Mouse (Mus musculus) inflammation-experienced regulatory T-cells, adult 6 months (primary cell): ENCODE measurements around the gene Tmem209. TPM values are rescaled to one million over a fixed set of nuclear protein-coding genes. Genes with fewer than 3 reads are reported as not detected.

Experiments used
- ATAC-seq: one replicate; pipeline ENCODE4 v1.8.0; 2017
- polyA plus RNA-seq, 3 experiments: library from polyadenylated mRNA; unstranded; fragments of 100-300 nt; shearing (Covaris generic); gene quantifications; one replicate each; pipeline ENCODE4 v1.2.1; 2017

Gene Tmem209
- polyA plus RNA-seq, 3 experiments from 2014 or later, result 56.2 to 68.8 (median 61.0) TPM

DNA sequence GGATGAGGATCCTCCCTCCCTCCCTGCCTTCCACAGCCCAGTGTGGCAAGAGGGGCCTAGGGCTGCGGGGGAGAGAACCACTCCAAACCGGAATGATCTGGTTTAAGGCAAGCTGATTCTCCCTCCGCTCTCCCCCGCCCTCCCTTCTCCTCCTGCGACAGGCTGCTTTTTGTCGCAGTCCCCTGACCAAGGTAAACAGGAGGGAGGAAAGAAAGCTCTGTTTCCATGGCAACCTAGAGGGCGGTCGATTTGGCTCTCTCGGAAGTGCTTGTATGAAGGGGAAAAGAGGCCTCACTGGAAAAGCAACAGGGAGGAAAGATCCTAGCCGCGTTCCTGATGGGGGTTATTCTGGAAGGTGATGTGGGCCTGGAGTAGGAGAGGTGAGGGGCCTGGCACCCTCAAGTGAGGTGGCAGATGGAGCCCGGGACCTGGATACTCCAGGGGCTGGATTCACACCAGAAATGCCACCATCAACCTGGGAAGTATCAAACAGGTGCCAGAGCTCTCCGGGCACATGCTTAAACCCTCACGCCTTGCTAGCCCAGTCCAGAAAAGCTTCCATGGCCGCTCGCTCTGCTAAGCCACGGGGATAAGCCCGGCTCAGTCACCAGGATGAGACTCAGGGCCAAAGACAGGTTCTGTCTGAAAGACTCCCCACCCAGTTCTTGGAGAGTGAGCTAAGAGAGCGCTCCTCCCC, 48.7 kb downstream of the Tmem209 start:
- no peak for ATAC-seq

DNA sequence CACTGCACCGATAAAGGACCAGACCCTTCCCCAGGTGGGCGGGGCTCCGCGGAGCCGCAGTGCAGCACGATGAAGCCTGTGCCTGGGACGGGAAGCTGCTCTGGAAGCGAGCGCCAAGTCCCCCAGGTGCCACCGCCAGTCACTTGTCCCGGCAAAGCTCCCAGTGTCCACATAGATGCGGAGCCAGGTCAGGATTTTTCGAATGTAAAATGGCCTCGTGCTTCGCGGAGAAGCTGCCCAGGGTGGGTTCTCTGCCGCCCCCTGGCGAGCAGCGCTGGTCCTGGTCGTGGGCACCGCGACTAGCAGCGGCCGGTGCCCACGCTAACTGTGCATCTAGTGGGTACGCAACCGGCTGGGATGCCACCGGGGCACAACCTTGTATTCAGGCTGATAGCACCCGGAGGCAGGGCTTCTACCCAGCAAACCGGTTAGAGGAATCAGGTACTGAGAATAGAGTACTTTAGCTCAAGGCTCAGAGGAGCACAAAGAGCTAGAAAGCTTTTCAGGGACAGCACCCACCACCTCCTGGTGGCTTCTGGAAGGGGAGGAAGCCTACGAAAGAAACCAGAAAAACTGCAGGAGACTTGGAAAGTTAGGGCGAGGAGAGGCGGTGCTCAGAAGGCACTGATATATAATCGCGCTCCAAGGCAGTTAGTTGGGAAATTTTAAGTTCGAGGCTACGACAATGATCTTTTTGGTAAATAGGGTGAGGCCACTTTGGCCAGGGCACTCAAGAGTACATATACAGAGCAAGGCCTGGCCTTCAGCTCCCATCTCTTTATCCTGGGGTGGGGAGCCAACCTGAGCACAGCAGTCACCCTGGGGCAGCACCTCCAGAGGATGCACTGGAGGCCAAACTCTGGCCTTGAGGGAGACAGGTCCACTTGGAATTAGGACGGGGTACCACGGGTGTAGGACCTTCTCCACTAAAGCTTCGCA, 49.5 kb downstream of the Tmem209 start:
- ATAC-seq, result peak; percentile 90

DNA sequence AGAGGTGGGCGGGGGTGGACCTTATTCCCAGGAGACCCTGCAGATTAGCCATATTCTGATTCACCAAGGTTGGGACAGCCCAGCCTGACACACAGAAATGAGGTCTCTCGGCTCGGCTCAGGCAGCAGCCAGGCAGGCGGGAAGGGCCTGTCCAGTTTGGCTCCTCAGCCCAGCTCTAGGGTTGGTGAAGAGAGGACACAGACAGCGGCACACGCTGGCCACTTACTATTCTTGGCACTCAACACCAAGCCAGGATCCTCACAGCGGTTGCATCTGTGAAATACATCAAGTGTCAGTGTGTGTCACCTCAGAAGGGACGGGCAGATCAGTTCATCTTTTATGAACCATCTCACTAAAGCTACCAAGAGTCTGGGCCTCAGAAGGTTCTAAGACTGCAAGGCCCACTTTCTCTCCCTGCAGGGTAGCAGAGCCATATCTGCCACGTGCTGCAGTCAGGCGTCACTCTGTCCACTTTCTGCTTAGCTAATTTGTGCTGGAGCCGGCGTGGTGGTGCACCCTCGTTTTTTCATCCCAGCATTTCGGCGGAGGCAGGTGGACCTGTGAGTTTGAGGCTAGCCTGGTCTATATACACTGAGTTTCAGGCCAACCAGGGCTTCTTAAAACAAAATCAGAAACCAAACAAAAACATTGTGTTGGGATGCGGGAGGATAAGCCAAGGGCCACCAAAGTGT, 50.4 kb downstream of the Tmem209 start:
- ATAC-seq, result peak; percentile 16

DNA sequence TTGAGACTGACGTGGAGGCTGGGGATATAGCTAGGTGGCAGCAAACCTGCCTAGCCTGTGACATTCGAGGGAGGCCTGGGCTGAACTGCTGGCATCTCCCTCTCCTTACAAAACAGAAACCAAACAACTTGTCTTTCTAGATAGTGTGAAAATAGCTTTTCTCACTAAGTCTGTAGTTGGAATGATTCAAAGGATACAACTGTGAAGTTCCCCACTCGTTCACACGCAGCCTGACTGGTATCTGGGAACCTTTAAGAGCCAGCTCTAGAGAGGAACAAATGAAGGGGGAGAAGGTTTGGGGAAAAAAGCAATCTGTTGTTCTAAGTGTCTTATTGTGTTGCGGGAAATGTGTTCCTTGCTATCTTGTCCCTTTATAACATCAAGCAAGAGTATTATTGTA, 51.0 kb downstream of the Tmem209 start:
- no peak for ATAC-seq

DNA sequence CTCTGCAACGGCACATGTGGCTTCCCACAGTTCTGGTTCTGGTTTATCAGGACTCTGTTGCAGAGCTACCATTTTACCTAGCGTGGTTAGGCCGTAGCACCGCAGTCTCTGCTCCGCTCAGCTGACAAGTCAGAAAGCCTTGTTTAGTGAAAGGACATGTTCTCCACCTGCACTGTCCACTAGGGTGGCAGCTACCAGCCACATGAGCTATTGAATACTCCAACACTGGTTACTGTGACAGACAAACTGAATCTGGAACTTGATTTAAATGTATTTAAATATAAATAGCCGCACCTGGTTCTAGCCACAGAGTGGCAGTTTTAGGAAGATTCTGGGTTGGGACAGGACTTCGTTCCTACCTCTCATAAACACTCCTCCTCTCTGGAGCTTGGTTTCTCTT, 52.6 kb downstream of the Tmem209 start:
- ATAC-seq, result no peak

DNA sequence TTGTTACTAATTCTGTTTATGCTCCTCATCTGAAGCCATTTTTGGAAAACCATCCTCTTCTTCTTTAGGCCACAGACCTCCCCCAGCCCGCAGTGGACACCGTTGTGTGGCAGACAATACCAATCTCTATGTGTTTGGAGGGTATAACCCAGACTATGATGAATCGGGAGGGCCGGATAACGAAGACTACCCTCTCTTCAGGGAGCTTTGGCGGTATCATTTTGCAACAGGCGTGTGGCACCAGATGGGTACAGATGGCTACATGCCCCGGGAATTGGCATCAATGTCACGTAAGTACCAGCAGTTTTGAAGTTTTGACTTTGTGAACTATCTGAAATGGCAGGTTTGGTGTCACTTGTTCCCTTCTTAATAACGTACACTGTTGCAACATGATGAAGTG, 70.0 kb downstream of the Tmem209 start:
- no peak for ATAC-seq

DNA sequence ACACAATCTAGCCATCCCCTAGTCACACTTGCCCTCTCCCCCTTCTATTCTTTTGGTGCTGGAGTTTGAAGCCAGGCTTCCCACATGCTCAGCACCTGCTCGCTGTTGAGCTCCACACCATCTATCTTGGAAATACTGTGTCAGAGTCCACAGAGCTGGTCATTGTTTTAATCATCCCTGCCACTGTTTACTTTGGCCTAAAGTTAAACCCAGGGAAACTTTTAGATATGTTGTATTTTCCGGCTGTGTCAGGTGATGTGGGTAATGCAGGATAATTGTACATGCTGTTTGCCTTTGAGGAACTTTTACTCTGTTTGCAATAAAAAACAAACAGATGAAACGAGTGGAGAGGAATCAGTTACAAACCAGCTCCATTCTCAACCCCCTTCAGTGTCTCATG, 72.5 kb downstream of the Tmem209 start:
- no peak for ATAC-seq

DNA sequence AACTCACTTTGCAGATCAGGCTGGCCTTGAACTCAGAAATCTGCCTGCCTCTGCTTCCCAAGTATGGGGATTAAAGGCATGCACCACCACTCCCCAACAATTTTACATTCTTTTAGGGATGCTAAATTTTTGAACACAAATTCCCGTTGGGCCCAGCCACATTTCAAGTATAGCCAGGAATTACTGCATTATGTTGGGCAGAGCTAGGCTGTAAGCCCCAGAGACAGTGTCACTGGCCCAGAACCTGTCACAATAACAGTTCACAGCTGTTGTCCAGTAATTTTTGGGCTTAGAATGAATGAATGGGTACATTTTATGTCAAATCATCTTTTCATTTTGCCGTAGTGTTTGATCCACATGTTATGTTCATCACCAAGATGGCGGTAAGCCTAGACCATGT, 73.1 kb downstream of the Tmem209 start:
- ATAC-seq, result no peak

DNA sequence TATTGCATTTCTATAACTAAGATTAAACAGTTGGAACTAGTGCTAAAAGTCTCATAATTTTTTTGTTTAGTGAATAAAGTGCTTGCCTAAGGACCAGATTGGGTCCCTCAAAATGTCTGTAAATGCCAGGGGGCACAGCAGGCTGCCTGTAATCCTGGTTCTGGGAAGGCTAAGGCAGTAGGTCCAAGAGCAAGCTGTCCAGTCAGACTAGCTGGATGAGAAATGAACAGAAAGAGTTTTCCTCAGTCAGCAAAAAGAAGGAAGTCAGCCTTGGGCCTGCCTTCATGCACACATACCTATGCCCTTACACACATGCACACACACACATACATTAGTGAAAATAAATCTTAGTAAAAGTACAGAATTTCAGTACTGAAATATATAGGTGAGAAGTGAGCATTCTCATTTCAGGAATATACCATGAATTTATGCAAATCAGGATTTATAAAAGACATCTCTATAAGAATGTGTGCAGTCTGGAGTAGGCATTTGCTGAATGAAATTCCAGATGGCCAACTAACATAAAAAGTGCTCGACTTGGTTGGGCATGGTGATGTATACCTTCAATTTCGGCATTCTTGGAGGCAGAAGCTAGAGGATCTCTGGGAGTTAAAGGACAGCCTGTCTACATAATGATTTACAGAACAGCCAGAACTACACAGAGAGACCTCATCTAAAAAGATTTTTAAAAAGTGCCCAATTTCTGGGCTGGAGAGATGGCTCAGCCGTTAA, 77.0 kb downstream of the Tmem209 start:
- no peak for ATAC-seq

Other genes starting within 250 kb of the Tmem209 start
- gene Ube2h, start 205.2 kb downstream of the Tmem209 start, polyA plus RNA-seq, result 100 to 1,000 TPM; 108 to 123 (median 115) TPM
- 10 to 100 TPM; 34.5 to 58.1 (median 44.4) TPM for gene Zc3hc1, start 118.8 kb downstream of the Tmem209 start, polyA plus RNA-seq
- gene Klhdc10, start 107.9 kb downstream of the Tmem209 start, polyA plus RNA-seq, result 1 to 10 TPM in 2 of 3 experiments, under 1 TPM in 1; 0.94 to 3.8 (median 2.2) TPM
- gene Ssmem1, start 66 bp upstream of the Tmem209 start, polyA plus RNA-seq, result not detected
- gene Cpa2, start 31.8 kb upstream of the Tmem209 start, polyA plus RNA-seq, result under 1 TPM in 1 of 3 experiments, not detected in 2; 0.71 TPM
- gene Cpa4, start 58.6 kb upstream of the Tmem209 start, polyA plus RNA-seq, result not detected
- gene Cpa5, start 101.2 kb upstream of the Tmem209 start, polyA plus RNA-seq, result not detected
- not detected for gene Cpa1, start 129.4 kb upstream of the Tmem209 start, polyA plus RNA-seq
- 10 to 100 TPM in 2 of 3 experiments, 1 to 10 TPM in 1; 7.9 to 12.0 (median 11.4) TPM for gene Cep41, start 184.0 kb upstream of the Tmem209 start, polyA plus RNA-seq
- 1 to 10 TPM in 2 of 3 experiments, under 1 TPM in 1; 0.82 to 1.7 (median 1.5) TPM for gene Mest, start 213.8 kb upstream of the Tmem209 start, polyA plus RNA-seq